Mouse (Mus musculus): Measurements from ENCODE around the gene Hoxd9. TPM values are rescaled to one million over a fixed set of nuclear protein-coding genes. Genes with fewer than 3 reads are reported as not detected.

Hoxd9 gene
- not detected for polyA plus RNA-seq (2012; fragmentation: generic; extraction: Trizol)
- long read RNA-seq, experiment 1 = 0 reads
- long read RNA-seq, experiment 2 = 0 reads

GRCm38 (mm10) chr2:74697567-74698121 lies at the start of gene Hoxd9:
TSS of gene Hoxd9 (plus strand) at chr2:74697727.
- TF ChIP-seq FOSL1 (IDR thresholded peaks at IDR 0.05; ENCODE audit: insufficient read depth, low read length, poor library complexity, severe bottlenecking) (no peak), USF1 (IDR thresholded peaks at IDR 0.05; ENCODE audit: low read depth) (no peak), MAX (IDR thresholded peaks at IDR 0.05) (no peak), MYOD1 (IDR thresholded peaks at IDR 0.05; ENCODE audit: control insufficient read depth, insufficient read length, low read depth) (no peak), MYOG (IDR thresholded peaks at IDR 0.05; ENCODE audit: control insufficient read depth, extremely low read depth, insufficient read length) (no peak), CEBPB (IDR thresholded peaks at IDR 0.05; ENCODE audit: low read depth) (no peak), CTCF (IDR thresholded peaks at IDR 0.05; ENCODE audit: control insufficient read depth, insufficient read depth, insufficient read length) (no peak)
- H3K79me2 ChIP-seq (ENCODE audit: control insufficient read depth, insufficient read depth) = no peaks in the 10 kb centered on the region
- H3K4me3 ChIP-seq (ENCODE audit: insufficient read depth, poor library complexity, severe bottlenecking) = no peak within 1 kb of the TSS

GRCm38 (mm10) chr2:74652996-74653340 lies 44.6 kb upstream of the Hoxd9 start:
- no peak for TF ChIP-seq CTCF (IDR thresholded peaks at IDR 0.05; ENCODE audit: control insufficient read depth, insufficient read depth, insufficient read length)
- TF ChIP-seq CEBPB (IDR thresholded peaks at IDR 0.05; ENCODE audit: low read depth) = no peak
- TF ChIP-seq USF1 (IDR thresholded peaks at IDR 0.05; ENCODE audit: low read depth) = no peak
- peaks cover 37% of the 10 kb centered on the region for H3K27me3 ChIP-seq (ENCODE audit: control insufficient read depth, insufficient read depth, insufficient read length)
- H3K4me3 ChIP-seq (ENCODE audit: insufficient read depth, poor library complexity, severe bottlenecking) = no peak overlapping the region
- no peaks in the 10 kb centered on the region for H3K79me2 ChIP-seq (ENCODE audit: control insufficient read depth, insufficient read depth)
- H3K36me3 ChIP-seq (ENCODE audit: control insufficient read depth, insufficient read depth) = no peaks in the 10 kb centered on the region
- no peak overlapping the region for H3ac ChIP-seq (ENCODE audit: control insufficient read depth, insufficient read length, low read depth)
- H3K79me3 ChIP-seq (ENCODE audit: low read depth) = no peaks in the 10 kb centered on the region

More at GRCm38 (mm10) chr2:74697567-74698121, at the start of gene Hoxd9:
- Histone ChIP-seq H3K36me3 (ENCODE audit: control insufficient read depth, insufficient read depth) (no peaks in the 10 kb centered on the region), H3ac (ENCODE audit: control insufficient read depth, insufficient read length, low read depth) (no peak within 1 kb of the TSS), H3K27me3 (ENCODE audit: control insufficient read depth, insufficient read depth, insufficient read length) (peaks cover 71% of the 10 kb centered on the region), H3K79me3 (ENCODE audit: low read depth) (no peaks in the 10 kb centered on the region)

GRCm38 (mm10) chr2:74653781-74654535 lies 43.6 kb upstream of the Hoxd9 start:
- no peak overlapping the region for H3K4me3 ChIP-seq (ENCODE audit: insufficient read depth, poor library complexity, severe bottlenecking)
- no peak for TF ChIP-seq CEBPB (IDR thresholded peaks at IDR 0.05; ENCODE audit: low read depth)
- H3K36me3 ChIP-seq (ENCODE audit: control insufficient read depth, insufficient read depth) = no peaks in the 10 kb centered on the region
- H3K27me3 ChIP-seq (ENCODE audit: control insufficient read depth, insufficient read depth, insufficient read length) = peaks cover 39% of the 10 kb centered on the region
- H3ac ChIP-seq (ENCODE audit: control insufficient read depth, insufficient read length, low read depth) = no peak overlapping the region
- H3K79me2 ChIP-seq (ENCODE audit: control insufficient read depth, insufficient read depth) = no peaks in the 10 kb centered on the region
- no peaks in the 10 kb centered on the region for H3K79me3 ChIP-seq (ENCODE audit: low read depth)

GRCm38 (mm10) chr2:74654743-74655419 lies 42.6 kb upstream of the Hoxd9 start:
- no peak for TF ChIP-seq MYOG (IDR thresholded peaks at IDR 0.05; ENCODE audit: control insufficient read depth, extremely low read depth, insufficient read length)
- no peak for TF ChIP-seq CTCF (IDR thresholded peaks at IDR 0.05; ENCODE audit: control insufficient read depth, insufficient read depth, insufficient read length)
- no peak for TF ChIP-seq FOSL1 (IDR thresholded peaks at IDR 0.05; ENCODE audit: insufficient read depth, low read length, poor library complexity, severe bottlenecking)
- no peak for TF ChIP-seq USF1 (IDR thresholded peaks at IDR 0.05; ENCODE audit: low read depth)
- no peak for TF ChIP-seq CEBPB (IDR thresholded peaks at IDR 0.05; ENCODE audit: low read depth)
- TF ChIP-seq MYOD1 (IDR thresholded peaks at IDR 0.05; ENCODE audit: control insufficient read depth, insufficient read length, low read depth) = no peak
- no peak for TF ChIP-seq MAX (IDR thresholded peaks at IDR 0.05)
- Histone ChIP-seq H3K79me3 (ENCODE audit: low read depth) (no peaks in the 10 kb centered on the region), H3K36me3 (ENCODE audit: control insufficient read depth, insufficient read depth) (no peaks in the 10 kb centered on the region), H3K79me2 (ENCODE audit: control insufficient read depth, insufficient read depth) (no peaks in the 10 kb centered on the region), H3K27me3 (ENCODE audit: control insufficient read depth, insufficient read depth, insufficient read length) (peaks cover 41% of the 10 kb centered on the region), H3K4me3 (ENCODE audit: insufficient read depth, poor library complexity, severe bottlenecking) (no peak overlapping the region), H3ac (ENCODE audit: control insufficient read depth, insufficient read length, low read depth) (no peak overlapping the region)

GRCm38 (mm10) chr2:74655420-74655781 lies 42.1 kb upstream of the Hoxd9 start:
- Histone ChIP-seq H3K4me3 (ENCODE audit: insufficient read depth, poor library complexity, severe bottlenecking) (no peak overlapping the region), H3K79me3 (ENCODE audit: low read depth) (no peaks in the 10 kb centered on the region), H3ac (ENCODE audit: control insufficient read depth, insufficient read length, low read depth) (no peak overlapping the region), H3K27me3 (ENCODE audit: control insufficient read depth, insufficient read depth, insufficient read length) (peaks cover 41% of the 10 kb centered on the region), H3K79me2 (ENCODE audit: control insufficient read depth, insufficient read depth) (no peaks in the 10 kb centered on the region), H3K36me3 (ENCODE audit: control insufficient read depth, insufficient read depth) (no peaks in the 10 kb centered on the region)
- TF ChIP-seq FOSL1 (IDR thresholded peaks at IDR 0.05; ENCODE audit: insufficient read depth, low read length, poor library complexity, severe bottlenecking) = no peak
- TF ChIP-seq CTCF (IDR thresholded peaks at IDR 0.05; ENCODE audit: control insufficient read depth, insufficient read depth, insufficient read length) = no peak
- TF ChIP-seq MYOD1 (IDR thresholded peaks at IDR 0.05; ENCODE audit: control insufficient read depth, insufficient read length, low read depth) = no peak
- TF ChIP-seq USF1 (IDR thresholded peaks at IDR 0.05; ENCODE audit: low read depth) = no peak
- no peak for TF ChIP-seq CEBPB (IDR thresholded peaks at IDR 0.05; ENCODE audit: low read depth)
- no peak for TF ChIP-seq MAX (IDR thresholded peaks at IDR 0.05)
- TF ChIP-seq MYOG (IDR thresholded peaks at IDR 0.05; ENCODE audit: control insufficient read depth, extremely low read depth, insufficient read length) = no peak

Measured in C2C12 (cell line).